Mouse (Mus musculus) cerebellum, postnatal 10 days (tissue): ENCODE results near the gene Rbbp8nl.
A peak's percentile ranks its signal among the peaks of the same experiment; 100 is the strongest.

Experiments used
- DNase-seq, 2 experiments: peaks; one replicate each; pipeline ENCODE4 v3.0.0; 2021; ENCODE audit warnings: mixed read lengths in 2 of 2

Gene Rbbp8nl

DNA sequence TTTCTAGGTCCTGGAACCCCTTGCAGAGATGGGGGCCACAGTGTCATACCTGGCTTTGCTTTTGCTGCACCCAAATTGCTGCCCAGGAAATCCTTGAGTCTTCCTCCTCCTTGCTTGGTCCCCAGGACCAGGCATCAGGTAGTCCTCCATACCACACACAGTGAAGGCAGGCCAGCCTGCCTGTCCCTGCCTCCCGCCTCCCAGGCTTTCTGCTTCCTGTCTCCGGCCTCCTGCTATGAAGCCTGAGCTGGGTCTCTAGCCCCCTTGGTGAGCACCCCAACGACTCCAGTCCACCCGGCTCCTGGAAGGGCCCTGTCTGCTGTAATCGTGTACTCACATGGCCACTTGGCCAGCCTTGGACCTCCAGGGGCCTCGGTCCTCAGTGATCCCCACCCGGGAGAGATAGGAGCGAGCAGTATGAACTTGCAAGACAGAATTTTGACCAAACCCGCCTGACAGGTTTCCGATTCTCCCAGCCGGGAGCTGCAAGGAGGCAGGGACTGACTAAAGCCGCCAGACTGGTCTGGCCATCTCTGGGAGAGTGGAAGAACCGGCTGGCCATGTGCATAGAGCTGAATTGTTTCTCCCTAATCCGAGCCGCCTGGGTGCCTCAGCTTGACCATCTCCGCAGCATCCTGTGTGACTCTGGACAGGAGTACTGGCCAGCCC lies at the start of gene Rbbp8nl:
Gene Rbbp8nl (minus strand): TSS at position 440 of the 669 bp plus-strand sequence.
- no peak for DNase-seq

DNA sequence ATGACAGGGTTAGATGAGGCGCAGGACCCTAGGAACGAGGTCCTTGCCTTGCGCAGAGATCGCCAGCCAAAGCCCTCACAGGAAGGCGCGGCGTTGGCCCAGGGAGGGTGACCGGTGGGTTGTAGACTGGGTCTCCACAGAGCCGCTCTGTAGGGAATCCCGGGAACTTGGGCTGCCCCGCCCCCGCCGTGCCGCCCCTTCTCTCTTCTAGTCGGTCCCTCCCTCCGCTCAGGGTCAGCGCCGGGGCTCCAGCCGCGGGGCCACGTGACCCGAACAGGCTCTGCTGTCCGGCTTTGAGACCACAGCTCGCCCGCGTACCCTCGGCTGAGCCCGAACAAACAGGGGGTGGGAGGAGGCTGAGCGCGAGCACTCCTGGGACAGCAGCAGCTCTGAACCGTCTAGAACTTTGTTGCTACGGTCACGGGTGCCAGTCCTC lies 44.9 kb upstream of the Rbbp8nl start, which contains the start of gene Gata5:
Gene Gata5 (minus strand): TSS at position 149 of the 436 bp plus-strand sequence.
- DNase-seq = peak in 1 of 2 experiments; percentile 25

DNA sequence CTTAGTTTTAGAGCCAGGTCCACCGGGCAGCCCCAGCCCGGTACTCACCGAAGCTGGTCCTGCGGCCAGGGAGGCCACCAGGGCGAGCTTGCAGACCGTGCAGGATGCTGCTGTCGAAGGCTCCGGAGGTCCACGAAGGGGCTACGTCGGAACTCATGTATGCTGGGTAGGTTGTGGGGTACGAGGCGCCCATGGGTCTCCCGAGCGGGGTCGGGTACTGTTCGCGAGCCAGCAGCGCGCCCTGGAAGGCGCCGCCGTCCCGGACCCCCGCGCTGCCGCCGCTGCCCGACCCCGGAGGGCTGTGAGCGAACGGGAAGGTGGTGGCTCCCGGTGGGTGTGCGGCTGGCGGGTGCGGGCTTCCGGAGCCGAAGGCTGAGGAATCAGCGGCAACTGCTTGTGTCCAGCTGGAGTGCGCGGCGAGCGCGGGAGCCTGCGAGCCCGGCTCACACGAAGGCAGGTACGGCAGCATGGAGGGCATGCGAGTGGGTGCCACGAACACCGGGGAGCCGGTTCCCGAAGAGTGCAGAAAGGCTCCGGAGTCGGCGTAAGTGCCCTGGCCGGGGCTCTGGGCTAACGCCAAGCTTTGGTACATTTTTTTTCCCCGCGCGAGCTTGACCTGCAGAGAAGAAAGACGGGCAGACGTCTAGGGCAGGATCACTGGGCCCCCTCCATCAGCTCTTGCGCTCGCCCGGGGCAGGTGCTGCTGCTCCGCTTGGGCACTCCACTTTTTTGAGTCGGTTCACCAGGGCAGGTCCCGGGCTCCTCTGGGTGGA lies 44.3 kb upstream of the Rbbp8nl start:
- DNase-seq = peak; percentile 25 to 35

- no peak for DNase-seq
Observed at GRCm38 (mm10) chr2:180329466-180329865, 39.8 kb upstream of the Rbbp8nl start.

- DNase-seq = no peak
Observed at GRCm38 (mm10) chr2:180322674-180323355, 33.1 kb upstream of the Rbbp8nl start.

- DNase-seq = no peak
Observed at GRCm38 (mm10) chr2:180320216-180320615, 30.5 kb upstream of the Rbbp8nl start.

- no peak for DNase-seq
Observed at GRCm38 (mm10) chr2:180317591-180317990, 27.9 kb upstream of the Rbbp8nl start.

- DNase-seq = no peak
Observed at GRCm38 (mm10) chr2:180314292-180314691, 24.6 kb upstream of the Rbbp8nl start.

GRCm38 (mm10) chr2:180311147-180311546 lies 21.5 kb upstream of the Rbbp8nl start:
- no peak for DNase-seq

GRCm38 (mm10) chr2:180307680-180308079 lies 18.0 kb upstream of the Rbbp8nl start:
- DNase-seq = no peak

GRCm38 (mm10) chr2:180306423-180307168 lies 16.9 kb upstream of the Rbbp8nl start:
- DNase-seq = peak; percentile 66 to 81

DNA sequence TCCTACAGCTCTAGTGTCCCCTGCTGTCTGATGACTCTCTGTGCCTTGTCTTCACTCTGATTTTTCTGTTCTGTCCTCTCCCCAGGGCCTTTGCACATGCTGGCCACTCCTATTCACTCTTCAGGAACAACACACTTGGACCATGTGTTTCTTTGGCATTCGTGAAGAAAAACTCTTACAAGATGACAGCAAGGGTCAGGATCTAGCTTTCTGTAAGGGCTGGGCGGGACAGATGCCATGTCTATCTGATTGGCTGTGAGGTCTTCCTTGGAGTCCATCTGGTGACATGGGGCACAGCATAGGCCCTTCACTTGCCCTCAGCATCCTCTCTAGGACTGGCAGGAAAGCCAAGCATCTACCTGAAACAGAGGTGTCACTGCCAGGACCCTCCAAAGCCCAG lies 16.3 kb upstream of the Rbbp8nl start:
- DNase-seq = no peak

DNA sequence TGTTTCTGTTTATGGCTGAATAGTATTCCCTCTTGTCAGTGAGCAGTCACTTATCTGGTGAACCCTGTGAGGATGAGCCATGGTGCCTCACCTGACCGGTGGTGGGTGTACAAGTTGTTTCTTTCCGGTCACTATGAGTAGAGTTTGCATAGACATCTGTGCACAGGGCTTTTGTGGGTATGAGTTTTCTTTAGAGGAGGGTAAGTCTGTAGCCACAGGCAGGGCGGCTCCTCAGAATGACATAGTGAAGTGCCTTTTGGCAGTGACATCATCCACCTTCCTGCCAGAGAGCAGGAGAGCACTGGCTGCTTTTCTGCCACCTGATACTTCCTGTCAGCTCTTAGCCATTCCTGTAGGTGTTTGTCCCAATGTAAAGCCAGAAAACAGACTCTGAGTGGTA lies 15.8 kb upstream of the Rbbp8nl start:
- DNase-seq = no peak

GRCm38 (mm10) chr2:180304554-180304953 lies 14.9 kb upstream of the Rbbp8nl start:
- no peak for DNase-seq

- no peak for DNase-seq
Observed at GRCm38 (mm10) chr2:180303468-180303867, 13.8 kb upstream of the Rbbp8nl start.

DNA sequence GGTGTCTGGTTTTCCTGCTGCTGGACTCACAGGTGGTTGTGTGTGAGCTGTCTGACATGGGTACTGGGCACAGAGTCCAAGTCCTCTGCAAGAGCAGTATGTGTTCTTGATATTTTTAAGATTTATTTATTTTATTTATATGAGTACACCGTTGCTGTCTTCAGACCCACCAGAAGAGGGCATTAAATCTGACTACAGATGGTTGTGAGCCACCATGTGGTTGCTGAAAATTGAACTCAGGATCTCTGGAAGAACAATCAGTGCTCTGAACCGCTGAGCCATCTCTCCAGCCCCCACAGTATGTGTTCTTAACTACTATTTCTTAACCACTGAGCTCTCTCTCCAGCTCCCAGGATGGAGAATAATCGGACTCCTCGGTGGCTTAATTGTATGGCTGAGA lies 12.5 kb upstream of the Rbbp8nl start:
- no peak for DNase-seq

DNA sequence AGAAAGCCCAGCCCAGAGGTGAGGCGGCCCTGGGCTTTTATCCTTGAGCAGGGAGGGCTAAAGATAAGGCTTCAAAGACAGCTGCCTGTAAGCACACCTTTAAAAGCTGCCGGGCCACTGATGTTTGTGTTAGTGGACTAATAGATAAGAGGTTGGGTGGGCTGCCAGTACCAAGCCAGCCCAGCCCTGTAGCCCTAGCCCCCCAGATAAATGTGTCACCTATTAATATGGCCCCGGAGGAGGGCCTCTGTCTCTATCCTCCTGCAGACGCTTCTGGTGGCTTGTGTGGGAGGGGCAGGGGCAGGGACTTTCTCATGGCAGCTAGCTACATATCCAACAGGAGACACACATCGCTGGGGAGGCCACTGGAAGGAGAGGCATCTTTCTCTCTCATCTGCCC lies 11.1 kb upstream of the Rbbp8nl start:
- no peak for DNase-seq

DNA sequence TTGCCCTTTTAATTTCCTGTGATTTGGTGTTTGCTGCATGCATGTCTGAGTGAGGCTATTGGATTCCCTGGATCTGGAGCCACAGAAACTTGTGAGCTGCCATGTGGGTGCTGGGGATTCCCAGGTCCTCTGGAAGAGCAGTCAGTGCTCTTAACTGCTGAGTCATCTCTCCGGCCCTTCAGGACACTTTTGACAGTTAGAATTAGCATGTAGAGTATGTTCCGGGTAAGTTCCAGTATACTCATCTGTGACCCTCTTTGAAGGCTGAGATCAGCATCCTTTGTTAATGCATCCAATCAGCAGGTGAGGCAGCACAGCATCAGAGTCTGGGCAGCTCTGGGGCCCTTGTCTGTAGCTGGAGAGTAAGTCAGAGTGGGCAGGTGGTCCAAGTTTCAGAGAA lies 10.6 kb upstream of the Rbbp8nl start:
- DNase-seq = no peak

DNA sequence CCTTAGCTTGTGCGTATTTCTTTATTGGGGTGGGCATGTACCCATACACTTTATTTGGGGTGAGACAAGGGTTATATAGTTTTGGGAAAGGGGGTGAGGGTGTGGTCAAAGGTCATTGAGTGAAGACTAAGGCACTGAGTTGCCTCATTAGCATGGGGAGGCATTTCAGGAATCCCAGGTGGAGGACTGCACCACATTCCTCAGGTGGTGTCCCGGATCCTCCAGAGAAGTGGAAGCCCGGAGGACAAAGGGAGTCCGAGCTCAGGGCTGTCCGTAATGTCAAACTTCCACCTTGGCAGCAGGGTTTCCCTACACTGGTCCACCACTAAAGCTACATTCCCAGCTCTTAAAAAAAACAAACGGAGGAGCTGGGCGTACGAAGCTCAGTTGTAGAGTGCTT lies 3.2 kb upstream of the Rbbp8nl start:
- DNase-seq = no peak

DNA sequence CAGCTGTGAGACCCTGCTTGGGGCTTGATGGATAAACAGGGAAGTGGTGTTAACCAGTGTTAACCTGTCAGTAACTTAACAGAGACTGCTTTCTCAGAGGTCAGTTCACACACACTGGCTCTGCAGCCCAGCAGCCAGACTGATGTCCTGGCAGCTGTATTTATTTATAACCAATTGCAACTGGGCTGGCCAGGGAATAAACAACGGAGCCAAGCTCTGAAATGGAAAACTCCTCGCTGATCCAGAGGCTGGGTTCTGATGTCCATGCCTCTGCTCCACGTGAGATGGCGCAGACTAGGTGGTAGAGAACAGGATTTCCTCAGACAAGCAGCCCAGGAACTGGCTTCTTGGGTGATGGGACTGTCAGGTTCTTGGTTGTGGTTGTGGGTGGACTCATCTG lies 2.3 kb upstream of the Rbbp8nl start:
- no peak for DNase-seq

DNA sequence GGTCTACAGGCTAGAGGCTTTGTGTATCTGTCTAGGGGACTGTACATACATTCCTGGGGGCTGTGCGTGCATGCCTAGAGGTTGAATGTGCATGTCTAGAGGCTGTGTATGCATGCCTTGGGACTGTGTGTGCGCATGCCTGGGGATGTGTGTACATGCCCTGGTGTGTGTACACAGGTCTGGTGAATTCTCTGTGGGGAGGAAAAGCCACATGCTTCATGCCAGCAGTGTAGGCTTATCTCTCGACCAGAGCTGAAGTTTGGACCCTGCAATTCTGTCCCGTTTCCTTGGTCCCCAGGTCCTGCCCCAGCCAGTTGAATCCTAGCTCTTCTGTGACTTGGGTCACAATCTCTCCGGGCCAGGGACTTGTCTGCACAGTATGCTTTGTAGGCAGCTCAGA lies 1.9 kb upstream of the Rbbp8nl start:
- no peak for DNase-seq

GRCm38 (mm10) chr2:180290503-180290902 lies 824 bp upstream of the Rbbp8nl start:
- DNase-seq = no peak

DNA sequence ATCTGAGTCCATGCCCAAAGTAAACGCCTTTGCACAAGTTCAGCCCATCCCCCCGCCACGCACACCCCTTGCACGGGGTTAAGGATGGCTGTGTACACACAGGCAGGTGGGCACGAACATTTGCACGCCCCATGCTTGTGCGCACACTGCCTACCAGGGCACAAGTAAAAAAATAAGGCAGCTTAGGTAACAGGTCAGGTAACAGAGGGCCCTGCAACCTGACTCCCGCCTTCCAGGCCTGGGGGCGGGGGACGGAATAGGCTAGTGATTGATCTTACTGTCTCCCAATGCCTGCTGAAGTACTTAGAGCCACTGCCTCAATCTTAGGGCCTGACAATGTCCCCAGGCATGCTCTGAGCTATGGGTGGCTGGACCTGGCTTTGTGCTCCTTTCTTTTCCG lies 713 bp downstream of the Rbbp8nl start:
- DNase-seq = no peak
